Mouse (Mus musculus): Measurements from ENCODE around the gene Igf1.

GRCm38 (mm10) chr10:87926564-87926963, 68.5 kb downstream of the Igf1 start:
- TF ChIP-seq CTCF (IDR thresholded peaks at IDR 0.05; ENCODE audit: borderline replicate concordance, insufficient read depth, low read length) (no peak), POLR2A (IDR thresholded peaks at IDR 0.05; ENCODE audit: low read depth, low read length) (no peak)

All from embryonic fibroblast, embryonic 13.5 days (primary cell).